Mouse (Mus musculus): ENCODE results near the gene Bmpr1a. TPM values are rescaled to one million over a fixed set of nuclear protein-coding genes. Genes with fewer than 3 reads are reported as not detected.
A peak's percentile ranks its signal among the peaks of the same experiment; 100 is the strongest.
"Not testable (repeated sequence)": the region's sequence is repeated elsewhere in the genome, so short reads cannot be mapped to it uniquely, and the experiment has no call there.

Bmpr1a gene
- total RNA-seq, 1 experiment from 2014 or later: 0.32 TPM

GRCm38 (mm10) chr14:34453648-34454047 is 49.5 kb downstream of the Bmpr1a start:
- no peak for ATAC-seq (replicated peaks; ENCODE audit: low read depth, poor library complexity, severe bottlenecking)

- no peak for ATAC-seq (replicated peaks; ENCODE audit: low read depth, poor library complexity, severe bottlenecking)
Observed at GRCm38 (mm10) chr14:34451872-34452271, 51.3 kb downstream of the Bmpr1a start.

GRCm38 (mm10) chr14:34450451-34450850 is 52.7 kb downstream of the Bmpr1a start:
- ATAC-seq (replicated peaks; ENCODE audit: low read depth, poor library complexity, severe bottlenecking): no peak

GRCm38 (mm10) chr14:34449807-34450206 is 53.3 kb downstream of the Bmpr1a start:
- no peak for ATAC-seq (replicated peaks; ENCODE audit: low read depth, poor library complexity, severe bottlenecking)

GRCm38 (mm10) chr14:34448398-34448797 is 54.7 kb downstream of the Bmpr1a start:
- ATAC-seq (replicated peaks; ENCODE audit: low read depth, poor library complexity, severe bottlenecking): no peak

GRCm38 (mm10) chr14:34447659-34448058 is 55.5 kb downstream of the Bmpr1a start:
- ATAC-seq (replicated peaks; ENCODE audit: low read depth, poor library complexity, severe bottlenecking): no peak

GRCm38 (mm10) chr14:34446624-34447023 is 56.5 kb downstream of the Bmpr1a start:
- ATAC-seq (replicated peaks; ENCODE audit: low read depth, poor library complexity, severe bottlenecking): no peak

- no peak for ATAC-seq (replicated peaks; ENCODE audit: low read depth, poor library complexity, severe bottlenecking)
Observed at GRCm38 (mm10) chr14:34445348-34445747, 57.8 kb downstream of the Bmpr1a start.

- ATAC-seq (replicated peaks; ENCODE audit: low read depth, poor library complexity, severe bottlenecking): no peak
Observed at GRCm38 (mm10) chr14:34444924-34445323, 58.2 kb downstream of the Bmpr1a start.

- no peak for ATAC-seq (replicated peaks; ENCODE audit: low read depth, poor library complexity, severe bottlenecking)
Observed at GRCm38 (mm10) chr14:34444368-34444767, 58.8 kb downstream of the Bmpr1a start.

- no peak for ATAC-seq (replicated peaks; ENCODE audit: low read depth, poor library complexity, severe bottlenecking)
Observed at GRCm38 (mm10) chr14:34442531-34442930, 60.6 kb downstream of the Bmpr1a start.

GRCm38 (mm10) chr14:34440526-34441066 is 62.5 kb downstream of the Bmpr1a start:
- ATAC-seq (replicated peaks; ENCODE audit: low read depth, poor library complexity, severe bottlenecking): no peak

- ATAC-seq (replicated peaks; ENCODE audit: low read depth, poor library complexity, severe bottlenecking): no peak
Observed at GRCm38 (mm10) chr14:34429069-34429468, 74.1 kb downstream of the Bmpr1a start.

GRCm38 (mm10) chr14:34428274-34428673 is 74.9 kb downstream of the Bmpr1a start:
- no peak for ATAC-seq (replicated peaks; ENCODE audit: low read depth, poor library complexity, severe bottlenecking)

GRCm38 (mm10) chr14:34421078-34421477 is 82.1 kb downstream of the Bmpr1a start:
- no peak for ATAC-seq (replicated peaks; ENCODE audit: low read depth, poor library complexity, severe bottlenecking)

- ATAC-seq (replicated peaks; ENCODE audit: low read depth, poor library complexity, severe bottlenecking): no peak
Observed at GRCm38 (mm10) chr14:34417501-34417900, 85.6 kb downstream of the Bmpr1a start.

GRCm38 (mm10) chr14:34416946-34417345 is 86.2 kb downstream of the Bmpr1a start:
- ATAC-seq (replicated peaks; ENCODE audit: low read depth, poor library complexity, severe bottlenecking): not testable (repeated sequence)

GRCm38 (mm10) chr14:34412164-34412896 is 90.8 kb downstream of the Bmpr1a start:
- ATAC-seq (replicated peaks; ENCODE audit: low read depth, poor library complexity, severe bottlenecking): no peak

GRCm38 (mm10) chr14:34410716-34411115 is 92.4 kb downstream of the Bmpr1a start:
- ATAC-seq (replicated peaks; ENCODE audit: low read depth, poor library complexity, severe bottlenecking): no peak

- ATAC-seq (replicated peaks; ENCODE audit: low read depth, poor library complexity, severe bottlenecking): no peak
Observed at GRCm38 (mm10) chr14:34403424-34403823, 99.7 kb downstream of the Bmpr1a start.

GRCm38 (mm10) chr14:34402871-34403270 is 100.3 kb downstream of the Bmpr1a start:
- no peak for ATAC-seq (replicated peaks; ENCODE audit: low read depth, poor library complexity, severe bottlenecking)

- peak; percentile 100 for ATAC-seq (replicated peaks; ENCODE audit: low read depth, poor library complexity, severe bottlenecking)
Observed at GRCm38 (mm10) chr14:34401135-34401534, 102.0 kb downstream of the Bmpr1a start.
